Mouse (Mus musculus) thymus, adult 2 months (tissue): ENCODE measurements around the gene Kat6b. TPM values are rescaled to one million over a fixed set of nuclear protein-coding genes. Genes with fewer than 3 reads are reported as not detected.

Experiments
- DNase-seq: peaks from one replicate; pipeline ENCODE4 v3.0.0; 2021
- H3K27ac ChIP-seq: fragments of 200-500 bp; 2 replicates; pipeline ENCODE4 v1.5.1; 2012; ENCODE audit warnings: low read length, control low read depth; ENCODE audit not compliant: control insufficient read depth, insufficient read depth
- H3K27me3 ChIP-seq: fragments of 200-500 bp; 2 replicates; pipeline ENCODE4 v1.6.1; 2012; ENCODE audit warnings: mild to moderate bottlenecking, low read length, moderate library complexity, mixed read lengths; ENCODE audit not compliant: control insufficient read depth, insufficient read depth
- H3K36me3 ChIP-seq: fragments of 200-500 bp; 2 replicates; pipeline ENCODE4 v1.6.1; 2012; ENCODE audit warnings: mild to moderate bottlenecking, low read length, moderate library complexity; ENCODE audit not compliant: control insufficient read depth, insufficient read depth
- H3K4me1 ChIP-seq: fragments of 200-500 bp; replicated peaks from 2 replicates; pipeline ENCODE4 v1.6.1; 2012; ENCODE audit warnings: low read length; ENCODE audit not compliant: control insufficient read depth, insufficient read depth
- H3K4me3 ChIP-seq: fragments of 200-500 bp; 2 replicates; pipeline ENCODE4 v1.5.1; 2012; ENCODE audit warnings: mild to moderate bottlenecking, low read length, control low read depth, moderate library complexity; ENCODE audit not compliant: control insufficient read depth, insufficient read depth
- CTCF ChIP-seq: fragments of 200-500 bp; IDR thresholded peaks from 2 replicates; pipeline ENCODE4 v1.5.1; 2012; ENCODE audit warnings: mild to moderate bottlenecking, control low read depth, low read length, moderate library complexity, borderline replicate concordance; ENCODE audit not compliant: control insufficient read depth, poor library complexity, insufficient read depth; ENCODE audit errors: extremely low read depth
- POLR2A ChIP-seq: fragments of 200-500 bp; IDR thresholded peaks from 2 replicates; pipeline ENCODE4 v1.6.1; 2012; ENCODE audit warnings: mild to moderate bottlenecking, low read length, control low read depth, moderate library complexity; ENCODE audit not compliant: control insufficient read depth, poor library complexity, insufficient read depth; ENCODE audit errors: extremely low read depth
- WGBS: fragments of 180-500 bp; shearing (Covaris S2); methylation state at CpG from one replicate; pipeline ENCODE4 v1.1.7; 2018; 5-methylcytosine and 5-hydroxymethylcytosine counted together
- polyA plus RNA-seq: library from polyadenylated mRNA; depleted of rRNA; stranded (reverse); fragments of >200 nt; gene quantifications from 2 replicates; pipeline ENCODE4 v1.2.3, GENCODE M21; 2012; rRNA removed

The Kat6b gene
- polyA plus RNA-seq, result 16.6 and 19.8 TPM in 2 replicates

DNA sequence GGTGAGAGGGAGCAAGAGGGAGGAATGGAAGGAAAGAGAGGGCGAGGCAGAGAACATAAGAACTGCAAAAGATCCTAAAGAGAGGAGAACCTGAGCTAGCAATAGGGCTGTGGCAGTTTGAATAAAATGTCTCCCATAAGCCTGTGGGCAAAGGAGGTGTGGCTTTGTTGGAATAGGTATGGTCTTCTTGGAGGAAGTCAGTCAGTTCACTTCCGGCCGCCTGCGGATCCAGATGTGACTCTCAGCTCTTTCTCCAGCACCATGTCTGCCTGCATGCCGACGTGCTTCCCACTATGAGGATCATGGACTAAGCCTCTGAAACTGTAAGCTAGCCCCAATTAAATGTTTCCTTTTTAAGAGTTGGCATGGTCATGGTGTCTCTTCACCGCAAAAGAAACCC, at the start of gene Kat6b:
Kat6b (plus strand) TSS at position 204 of the 400 bp plus-strand sequence.
- no peak for DNase-seq
- Histone ChIP-seq H3K4me1 (no peaks in the 10 kb centered on the region), H3K27me3 (no peaks in the 10 kb centered on the region), H3K36me3 (no peaks in the 10 kb centered on the region), H3K27ac (no peak within 1 kb of the TSS), H3K4me3 (no peak within 1 kb of the TSS)
- WGBS, result 98% methylated on average over 7 of the region's 7 CpGs
- TF ChIP-seq CTCF (no peak), POLR2A (no peak)

- no peak overlapping the region for H3K27ac ChIP-seq
Measured at GRCm38 (mm10) chr14:21433415-21433814, 47.8 kb upstream of the Kat6b start.

GRCm38 (mm10) chr14:21433995-21434394, 47.2 kb upstream of the Kat6b start:
- Histone ChIP-seq H3K4me1 (no peaks in the 10 kb centered on the region), H3K27me3 (no peaks in the 10 kb centered on the region), H3K27ac (no peak overlapping the region), H3K36me3 (no peaks in the 10 kb centered on the region), H3K4me3 (no peak overlapping the region)
- no peak for DNase-seq
- WGBS, result 87% methylated on average over 5 of the region's 5 CpGs
- TF ChIP-seq CTCF, result no peak
- TF ChIP-seq POLR2A, result no peak

More at GRCm38 (mm10) chr14:21433415-21433814, 47.8 kb upstream of the Kat6b start:
- no peaks in the 10 kb centered on the region for H3K4me1 ChIP-seq
- H3K4me3 ChIP-seq, result no peak overlapping the region
- 52% methylated on average over 4 of the region's 4 CpGs for WGBS
- DNase-seq, result no peak
- H3K36me3 ChIP-seq, result no peaks in the 10 kb centered on the region
- TF ChIP-seq POLR2A (no peak), CTCF (no peak)
- H3K27me3 ChIP-seq, result no peaks in the 10 kb centered on the region

- Histone ChIP-seq H3K27ac (no peak overlapping the region), H3K4me3 (no peak overlapping the region), H3K36me3 (no peaks in the 10 kb centered on the region), H3K27me3 (no peaks in the 10 kb centered on the region), H3K4me1 (no peaks in the 10 kb centered on the region)
- DNase-seq, result no peak
- TF ChIP-seq CTCF, result no peak
- TF ChIP-seq POLR2A, result no peak
- WGBS, result 91% methylated on average over 9 of the region's 9 CpGs
Measured at GRCm38 (mm10) chr14:21434686-21435085, 46.5 kb upstream of the Kat6b start.

GRCm38 (mm10) chr14:21439785-21440184, 41.4 kb upstream of the Kat6b start:
- TF ChIP-seq CTCF (no peak), POLR2A (no peak)
- H3K27ac ChIP-seq, result no peak overlapping the region

DNA sequence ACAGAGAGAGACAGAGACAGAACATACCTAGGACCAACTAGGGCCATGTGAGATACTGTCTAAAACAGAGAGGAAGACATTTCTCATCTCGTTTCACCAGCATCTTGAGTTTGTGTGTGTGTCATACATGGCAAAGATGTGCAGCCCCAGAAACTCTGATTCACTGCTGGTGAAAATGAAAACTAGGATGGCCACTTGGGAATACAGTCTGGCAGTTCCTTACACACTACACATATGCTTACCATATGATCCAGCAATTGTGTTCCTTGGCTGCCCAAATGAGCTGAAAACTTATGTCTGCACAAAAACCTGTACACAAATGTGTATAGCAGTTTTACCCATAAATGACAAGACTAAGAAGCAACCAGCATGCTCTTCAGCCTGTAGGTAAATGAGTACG, 40.7 kb upstream of the Kat6b start:
- Histone ChIP-seq H3K27ac (no peak overlapping the region), H3K4me3 (no peak overlapping the region), H3K27me3 (no peaks in the 10 kb centered on the region), H3K4me1 (no peaks in the 10 kb centered on the region), H3K36me3 (no peaks in the 10 kb centered on the region)
- no peak for TF ChIP-seq CTCF
- no peak for TF ChIP-seq POLR2A
- 96% methylated on average over 2 of the region's 2 CpGs for WGBS
- DNase-seq, result no peak

More at GRCm38 (mm10) chr14:21439785-21440184, 41.4 kb upstream of the Kat6b start:
- no peak overlapping the region for H3K4me3 ChIP-seq
- H3K4me1 ChIP-seq, result no peaks in the 10 kb centered on the region
- WGBS, result 6% methylated on average over 4 of the region's 4 CpGs
- no peaks in the 10 kb centered on the region for H3K36me3 ChIP-seq
- no peaks in the 10 kb centered on the region for H3K27me3 ChIP-seq
- DNase-seq, result no peak

- TF ChIP-seq POLR2A (no peak), CTCF (no peak)
- H3K4me3 ChIP-seq, result no peak overlapping the region
- no peaks in the 10 kb centered on the region for H3K27me3 ChIP-seq
- H3K4me1 ChIP-seq, result no peaks in the 10 kb centered on the region
- H3K36me3 ChIP-seq, result no peaks in the 10 kb centered on the region
- 92% methylated on average over 10 of the region's 10 CpGs for WGBS
- no peak for DNase-seq
- H3K27ac ChIP-seq, result no peak overlapping the region
Measured at GRCm38 (mm10) chr14:21441772-21442533, 39.3 kb upstream of the Kat6b start.
